Mouse (Mus musculus): ENCODE measurements around the gene Safb.

- TF ChIP-seq EP300 (IDR thresholded peaks at IDR 0.05; ENCODE audit: low read depth) (no peak), CTCF (IDR thresholded peaks at IDR 0.05; ENCODE audit: low read depth) (no peak)
Measured at GRCm38 (mm10) chr17:56588921-56589320, 4.3 kb downstream of the Safb start.

Data from liver, embryonic 14.5 days (tissue).